Mouse (Mus musculus) fat pad, adult 2 months (tissue): ENCODE measurements around the gene Tmem158.

Experiments used
- DNase-seq: peaks from one replicate; pipeline ENCODE4 v3.0.0-alpha.2; 2011; ENCODE audit warnings: low read depth, low spot score; ENCODE audit errors: extremely low read depth

Tmem158 gene

GRCm38 (mm10) chr9:123260611-123261021 is at the start of gene Tmem158:
Gene Tmem158, minus strand, starts transcription at chr9:123260764.
- DNase-seq: no peak

GRCm38 (mm10) chr9:123309685-123310365 is 49.3 kb upstream of the Tmem158 start:
- no peak for DNase-seq

GRCm38 (mm10) chr9:123309073-123309472 is 48.5 kb upstream of the Tmem158 start:
- no peak for DNase-seq

GRCm38 (mm10) chr9:123304917-123305316 is 44.4 kb upstream of the Tmem158 start:
- no peak for DNase-seq

- no peak for DNase-seq
These were observed 43.4 kb upstream of the Tmem158 start for GRCm38 (mm10) chr9:123303952-123304351.

GRCm38 (mm10) chr9:123302759-123303313 is 42.3 kb upstream of the Tmem158 start:
- no peak for DNase-seq

- DNase-seq: no peak
These were observed 37.3 kb upstream of the Tmem158 start for GRCm38 (mm10) chr9:123297862-123298261.

GRCm38 (mm10) chr9:123296229-123296628 is 35.7 kb upstream of the Tmem158 start:
- peak; percentile 19 for DNase-seq

GRCm38 (mm10) chr9:123294581-123294980 is 34.0 kb upstream of the Tmem158 start:
- DNase-seq: no peak

GRCm38 (mm10) chr9:123288378-123288777 is 27.8 kb upstream of the Tmem158 start:
- DNase-seq: no peak

GRCm38 (mm10) chr9:123285623-123286022 is 25.1 kb upstream of the Tmem158 start:
- DNase-seq: peak; percentile 57

- no peak for DNase-seq
These were observed 20.2 kb upstream of the Tmem158 start for GRCm38 (mm10) chr9:123280775-123281174.

- peak; percentile 47 for DNase-seq
These were observed 17.4 kb upstream of the Tmem158 start for GRCm38 (mm10) chr9:123278003-123278402.

- no peak for DNase-seq
These were observed 14.8 kb upstream of the Tmem158 start for GRCm38 (mm10) chr9:123275373-123275772.

GRCm38 (mm10) chr9:123274674-123275073 is 14.1 kb upstream of the Tmem158 start:
- no peak for DNase-seq

- DNase-seq: no peak
These were observed 13.3 kb upstream of the Tmem158 start for GRCm38 (mm10) chr9:123273876-123274275.

- no peak for DNase-seq
These were observed 11.0 kb upstream of the Tmem158 start for GRCm38 (mm10) chr9:123271552-123271951.

GRCm38 (mm10) chr9:123269906-123270558 is 9.5 kb upstream of the Tmem158 start:
- DNase-seq: no peak

- DNase-seq: no peak
These were observed 511 bp downstream of the Tmem158 start for GRCm38 (mm10) chr9:123259896-123260610.

GRCm38 (mm10) chr9:123259461-123259895 is 1.1 kb downstream of the Tmem158 start:
- DNase-seq: no peak

- DNase-seq: no peak
These were observed 1.8 kb downstream of the Tmem158 start for GRCm38 (mm10) chr9:123258796-123259195.
